Mouse (Mus musculus) bone marrow, adult 2 months (tissue): ENCODE data around the gene Cap2. TPM values are rescaled to one million over a fixed set of nuclear protein-coding genes. Genes with fewer than 3 reads are reported as not detected.

ENCODE experiments used
- H3K27ac ChIP-seq: fragments of 200-500 bp; 2 replicates; pipeline ENCODE4 v1.5.1; 2012; ENCODE audit warnings: low read depth, mild to moderate bottlenecking, control low read depth, inconsistent platforms, low read length; ENCODE audit not compliant: control insufficient read depth, poor library complexity, insufficient read depth
- H3K4me1 ChIP-seq: fragments of 200-500 bp; 2 replicates; pipeline ENCODE4 v1.6.1; 2011; ENCODE audit warnings: low read length; ENCODE audit not compliant: control insufficient read depth, insufficient read depth
- H3K4me3 ChIP-seq: fragments of 200-500 bp; replicated peaks from 2 replicates; pipeline ENCODE3; 2011; ENCODE audit warnings: mild to moderate bottlenecking, low read depth, low read length, control low read depth; ENCODE audit not compliant: control insufficient read depth
- CTCF ChIP-seq: fragments of 200-500 bp; IDR thresholded peaks from 2 replicates; pipeline ENCODE4 v1.5.1; 2011; ENCODE audit warnings: low read length, control low read depth; ENCODE audit not compliant: control insufficient read depth, insufficient read depth
- POLR2A ChIP-seq: fragments of 200-500 bp; IDR thresholded peaks from 2 replicates; pipeline ENCODE4 v1.6.1; 2011; ENCODE audit warnings: low read depth, mild to moderate bottlenecking, control low read depth, low read length, borderline replicate concordance; ENCODE audit not compliant: control insufficient read depth
- WGBS: fragments of 180-500 bp; shearing (Covaris S2); methylation state at CpG from one replicate; pipeline ENCODE4 v1.1.7; 2018; 5-methylcytosine and 5-hydroxymethylcytosine counted together
- polyA plus RNA-seq: library from polyadenylated mRNA; stranded (reverse); fragments of >200 nt; gene quantifications from 2 replicates; pipeline ENCODE4 v1.2.4, GENCODE M21; 2011; ENCODE audit warnings: low replicate concordance; ENCODE audit not compliant: missing spikeins, insufficient read depth, insufficient read length

Cap2 gene
- polyA plus RNA-seq, 1 experiment = 3.4 TPM

GRCm38 (mm10) chr13:46587717-46588289 is 86.2 kb downstream of the Cap2 start:
- Histone ChIP-seq H3K4me3 (no peak overlapping the region), H3K27ac (no peak overlapping the region), H3K4me1 (no peaks in the 10 kb centered on the region; the same call in 1 of the 2 replicates)
- TF ChIP-seq POLR2A = no peak
- TF ChIP-seq CTCF = no peak
- 88% methylated on average over 17 of the region's 17 CpGs for WGBS

DNA sequence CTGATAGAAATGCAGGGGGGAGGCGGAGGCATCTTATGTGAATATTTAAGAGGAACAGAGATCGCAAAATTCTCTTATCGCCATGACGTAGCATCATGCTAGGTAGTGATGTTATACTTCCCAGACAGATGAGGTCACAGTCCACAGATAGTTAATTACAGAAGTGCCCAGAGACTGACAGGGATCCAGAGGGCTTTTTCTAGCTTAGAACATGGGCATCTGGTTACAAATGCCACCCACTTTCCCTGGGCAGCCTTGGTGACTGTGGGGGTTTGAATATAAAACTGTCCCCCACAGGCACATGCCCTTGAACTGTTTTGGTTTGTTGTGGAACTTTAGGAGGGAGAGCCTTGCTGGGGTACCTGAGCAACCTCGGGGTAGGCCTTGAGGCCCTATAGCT is 87.0 kb downstream of the Cap2 start:
- Histone ChIP-seq H3K4me3 (no peak overlapping the region), H3K27ac (no peak overlapping the region), H3K4me1 (no peaks in the 10 kb centered on the region; the same call in 1 of the 2 replicates)
- TF ChIP-seq CTCF (no peak), POLR2A (no peak)
- WGBS = 78% methylated on average over 5 of the region's 5 CpGs

DNA sequence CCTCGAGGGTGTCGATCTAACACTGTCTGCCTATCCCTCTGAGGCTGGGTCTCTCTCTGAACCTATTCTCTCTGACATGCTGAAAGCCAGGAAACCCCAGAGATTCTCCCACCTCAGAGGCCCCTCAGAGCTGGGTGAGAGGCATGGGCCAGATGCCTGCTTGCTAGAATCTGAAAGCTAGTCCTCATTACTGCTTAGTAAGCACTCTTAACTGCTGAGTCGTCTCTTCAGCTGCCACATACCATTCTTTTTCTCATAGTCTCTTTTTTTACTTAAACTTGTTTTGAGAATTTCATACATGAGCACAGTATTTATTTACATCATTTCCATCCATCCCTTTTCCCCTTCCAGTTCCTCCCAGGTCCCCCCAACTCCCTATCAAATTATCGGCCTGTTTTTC is 89.2 kb downstream of the Cap2 start:
- 85% methylated on average over 4 of the region's 4 CpGs for WGBS
- Histone ChIP-seq H3K4me3 (no peak overlapping the region), H3K4me1 (no peaks in the 10 kb centered on the region; the same call in 1 of the 2 replicates), H3K27ac (no peak overlapping the region)
- TF ChIP-seq POLR2A = no peak

- H3K4me3 ChIP-seq = no peak overlapping the region
- no peak overlapping the region for H3K27ac ChIP-seq
- 75% methylated on average over 5 of the region's 5 CpGs for WGBS
Measured at GRCm38 (mm10) chr13:46600694-46601093, 99.0 kb downstream of the Cap2 start.

GRCm38 (mm10) chr13:46601386-46601785 is 99.7 kb downstream of the Cap2 start:
- 78% methylated on average over 2 of the region's 2 CpGs for whole genome bisulfite sequencing
- Histone ChIP-seq H3K4me1 (peaks cover 2% of the 10 kb centered on the region; the same call in 1 of the 2 replicates), H3K27ac (no peak overlapping the region), H3K4me3 (no peak overlapping the region)
- TF ChIP-seq POLR2A = no peak

More at GRCm38 (mm10) chr13:46600694-46601093, 99.0 kb downstream of the Cap2 start:
- TF ChIP-seq POLR2A = no peak
- no peak for TF ChIP-seq CTCF
- H3K4me1 ChIP-seq = peaks cover 2% of the 10 kb centered on the region; the same call in 1 of the 2 replicates

DNA sequence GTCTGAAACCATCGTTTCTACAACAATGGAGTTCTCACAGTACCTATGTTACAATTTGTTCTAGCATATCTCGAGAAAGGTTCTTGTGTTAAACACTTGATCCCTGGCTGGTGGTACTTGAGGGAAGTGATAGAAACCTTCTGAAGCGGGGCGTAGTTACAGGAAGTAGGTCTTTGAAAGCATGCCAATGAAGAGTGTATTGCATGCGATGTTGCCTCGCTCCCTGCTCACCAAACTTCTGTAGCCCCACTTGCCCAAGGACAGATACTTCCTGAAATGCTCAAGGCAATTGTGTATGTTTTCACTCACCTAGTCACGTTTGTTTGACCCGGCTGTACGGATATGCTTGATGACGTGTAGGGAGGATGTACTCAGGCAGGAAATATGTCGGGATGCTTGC is 101.0 kb downstream of the Cap2 start:
- H3K4me3 ChIP-seq = no peak overlapping the region
- 44% methylated on average over 11 of the region's 11 CpGs for WGBS
- no peak for TF ChIP-seq POLR2A
- no peak for TF ChIP-seq CTCF

DNA sequence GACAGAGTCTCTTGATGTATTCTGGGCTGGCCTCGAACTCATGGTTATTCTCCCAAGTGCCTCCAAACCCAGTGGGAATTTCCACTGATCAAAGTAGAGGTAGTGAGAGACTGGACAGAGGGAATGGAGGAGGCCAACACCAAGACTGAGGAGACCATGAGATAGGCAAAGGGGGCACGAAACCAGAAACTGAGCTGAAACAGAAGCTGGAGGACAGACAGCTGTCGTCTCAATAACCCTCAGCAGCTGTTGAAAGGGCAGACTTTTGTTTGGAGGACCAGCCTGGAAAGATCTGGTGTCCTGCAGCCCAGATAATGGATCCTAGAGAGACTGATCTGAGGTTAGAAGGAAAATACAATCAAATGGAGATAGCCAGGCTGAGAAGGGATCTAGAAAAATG is 109.4 kb downstream of the Cap2 start:
- no peak overlapping the region for H3K4me3 ChIP-seq
- TF ChIP-seq CTCF = no peak
- no peak for TF ChIP-seq POLR2A
- H3K4me1 ChIP-seq = no peaks in the 10 kb centered on the region; the same call in 1 of the 2 replicates
- WGBS = 77% methylated on average over 3 of the region's 3 CpGs
- no peak overlapping the region for H3K27ac ChIP-seq

More for the DNA sequence above, 101.0 kb downstream of the Cap2 start:
- no peak overlapping the region for H3K27ac ChIP-seq
- peaks cover 2% of the 10 kb centered on the region; the same call in 1 of the 2 replicates for H3K4me1 ChIP-seq

GRCm38 (mm10) chr13:46613694-46614272 is 112.1 kb downstream of the Cap2 start:
- H3K4me1 ChIP-seq = no peaks in the 10 kb centered on the region; the same call in 1 of the 2 replicates
- H3K4me3 ChIP-seq = no peak overlapping the region
- TF ChIP-seq POLR2A (no peak), CTCF (no peak)
- H3K27ac ChIP-seq = no peak overlapping the region
- 33% methylated on average over 6 of the region's 6 CpGs for WGBS
